Mouse (Mus musculus) CD4-positive helper T cell, adult 2 months (primary cell): ENCODE results near the gene Capg.

Source experiments
- DNase-seq: peaks from one replicate; pipeline ENCODE4 v3.0.0-alpha.2; 2012; ENCODE audit warnings: low read depth, missing footprints, low spot score

The Capg gene

DNA sequence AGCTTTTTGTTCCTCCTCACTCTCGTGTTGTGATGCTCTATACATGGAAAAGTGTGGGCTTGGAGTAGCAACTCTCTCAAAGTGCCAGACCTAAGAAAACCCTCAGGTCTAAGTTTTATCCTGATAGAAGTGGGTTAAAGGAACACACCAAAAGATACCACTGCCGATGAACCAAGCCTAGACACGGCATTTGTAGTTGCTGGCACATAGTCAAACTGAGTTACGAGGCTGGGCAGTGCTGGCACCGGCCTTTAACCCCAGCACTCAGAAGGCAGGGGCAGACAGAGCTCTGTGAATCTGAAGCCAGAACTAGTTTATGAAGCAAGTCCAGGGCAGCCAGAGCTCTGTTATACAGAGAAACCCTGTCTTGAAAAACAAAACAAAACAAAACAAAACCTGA is 63.5 kb downstream of the Capg start:
- no peak for DNase-seq

DNA sequence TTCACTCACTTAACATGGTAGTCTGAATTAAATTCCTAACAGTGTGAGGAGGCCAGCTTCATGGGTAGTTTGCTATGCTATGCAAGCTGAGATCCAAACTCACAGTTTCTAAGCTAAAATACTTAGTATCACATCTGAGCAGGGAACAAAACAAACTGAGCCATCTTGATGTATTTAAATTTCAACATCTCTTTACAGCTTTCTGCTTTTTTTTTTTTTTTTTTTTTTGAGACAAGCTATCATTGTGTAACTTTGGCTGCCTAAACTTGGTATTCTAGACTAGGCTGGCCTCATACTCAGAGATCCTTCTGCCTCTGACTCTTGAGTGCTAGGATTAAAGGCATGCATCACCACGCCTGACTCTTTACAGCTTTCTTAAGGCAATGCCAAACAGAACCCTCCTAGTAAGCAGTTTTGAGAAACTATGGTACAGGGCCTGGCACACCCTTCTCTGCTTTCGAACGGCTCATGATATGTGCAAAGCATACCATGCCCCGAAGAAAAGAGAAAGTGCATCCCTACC is 64.5 kb downstream of the Capg start:
- no peak for DNase-seq

DNA sequence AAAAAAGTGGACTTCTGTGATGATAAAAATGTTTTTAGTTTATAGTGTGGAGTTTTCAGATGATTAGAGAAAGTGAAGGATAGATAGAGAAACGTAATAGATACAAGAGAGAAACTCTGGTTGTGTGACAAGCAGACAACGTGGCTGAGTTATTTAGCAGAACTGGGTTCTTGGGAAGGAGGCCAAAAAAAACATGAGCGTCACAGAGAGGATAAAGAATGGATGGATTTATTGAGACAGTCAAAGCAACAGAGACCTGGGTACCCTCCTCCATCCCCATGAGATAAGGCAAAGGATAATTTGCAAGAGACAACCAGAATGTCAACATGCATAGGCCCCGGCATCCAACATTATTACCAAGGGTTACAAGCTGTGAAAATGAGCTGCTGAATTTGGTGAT is 66.1 kb downstream of the Capg start:
- DNase-seq = no peak
